Mouse (Mus musculus) cortical plate, adult 2 months (tissue): ENCODE measurements at regions not wholly inside any gene's neighbourhood (a gene's known extent, or its start where the extent isn't known, plus 50 kb on each side); places are given as distances from the start of the nearest gene placed in this dataset.

Experiments
- CTCF ChIP-seq: fragments of 200-500 bp; IDR thresholded peaks from 2 replicates; pipeline ENCODE4 v1.5.1; 2011; ENCODE audit warnings: mild to moderate bottlenecking, control low read depth, low read length; ENCODE audit not compliant: insufficient read depth; ENCODE audit errors: extremely low read depth
- POLR2A ChIP-seq: fragments of 200-500 bp; IDR thresholded peaks from 2 replicates; pipeline ENCODE4 v1.6.1; 2011; ENCODE audit warnings: mild to moderate bottlenecking, low read length, control low read depth; ENCODE audit not compliant: insufficient read depth; ENCODE audit errors: extremely low read depth

GRCm38 (mm10) chr6:100041161-100041560, 246.1 kb downstream of the Rybp start:
- TF ChIP-seq POLR2A, result no peak
- no peak for TF ChIP-seq CTCF
